Mouse (Mus musculus): Measurements from ENCODE around the gene Vti1b. TPM values are rescaled to one million over a fixed set of nuclear protein-coding genes. Genes with fewer than 3 reads are reported as not detected.

The Vti1b gene
- polyA plus RNA-seq, 1 experiment from 2014 or later, result 49.6 TPM

GRCm38 (mm10) chr12:79136949-79137348 is 35.5 kb downstream of the Vti1b start:
- H3K36me3 ChIP-seq, result no peaks in the 10 kb centered on the region
- no peaks in the 10 kb centered on the region for H3K4me1 ChIP-seq (replicated peaks)
- H3K9me3 ChIP-seq (replicated peaks), result no peaks in the 10 kb centered on the region
- ATAC-seq (ENCODE audit: low read depth) (no peak), DNase-seq (no peak)
- no peak overlapping the region for H3K9ac ChIP-seq
- 60% methylated on average over 7 of the region's 7 CpGs for WGBS (ENCODE audit: insufficient replicate concordance)
- no peak overlapping the region for H3K4me2 ChIP-seq
- H3K27ac ChIP-seq, result no peak overlapping the region
- H3K27me3 ChIP-seq, result peaks cover 29% of the 10 kb centered on the region
- no peak overlapping the region for H3K4me3 ChIP-seq (replicated peaks)

- H3K4me2 ChIP-seq, result no peak overlapping the region
- 39% methylated on average over 4 of the region's 4 CpGs for WGBS (ENCODE audit: insufficient replicate concordance)
- no peaks in the 10 kb centered on the region for H3K36me3 ChIP-seq
- no peak overlapping the region for H3K27ac ChIP-seq
- H3K27me3 ChIP-seq, result peaks cover 48% of the 10 kb centered on the region
- peaks cover 12% of the 10 kb centered on the region for H3K4me1 ChIP-seq (replicated peaks)
- H3K9me3 ChIP-seq (replicated peaks), result no peaks in the 10 kb centered on the region
- H3K4me3 ChIP-seq (replicated peaks), result no peak overlapping the region
- no peak for ATAC-seq (ENCODE audit: low read depth)
- H3K9ac ChIP-seq, result no peak overlapping the region
- DNase-seq, result no peak
Observed at GRCm38 (mm10) chr12:79135105-79135504, 37.4 kb downstream of the Vti1b start.

DNA sequence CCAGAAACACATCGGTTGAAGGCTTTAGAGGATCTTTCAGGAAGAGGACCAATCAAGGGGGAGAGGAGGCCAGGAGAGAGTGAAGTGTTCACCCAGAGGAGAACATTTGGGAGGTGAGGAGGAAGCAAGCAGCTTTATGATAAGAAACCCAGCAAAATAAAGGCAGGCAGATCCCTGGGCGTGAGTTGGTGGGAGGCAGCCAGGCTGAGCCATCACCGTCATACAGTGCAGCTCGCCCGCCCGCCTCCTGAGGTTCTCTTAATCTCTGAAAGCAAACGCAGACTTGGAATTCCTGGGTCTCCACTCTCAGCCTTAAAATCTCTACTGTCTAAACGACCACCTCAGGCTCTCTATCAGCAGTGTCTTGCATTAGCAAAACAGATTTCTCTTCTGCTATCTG is 37.8 kb downstream of the Vti1b start:
- Histone ChIP-seq H3K4me2 (no peak overlapping the region), H3K4me1 (replicated peaks) (peaks cover 12% of the 10 kb centered on the region), H3K9ac (no peak overlapping the region), H3K27me3 (peaks cover 52% of the 10 kb centered on the region), H3K36me3 (no peaks in the 10 kb centered on the region), H3K27ac (no peak overlapping the region), H3K4me3 (replicated peaks) (no peak overlapping the region), H3K9me3 (replicated peaks) (no peaks in the 10 kb centered on the region)
- ATAC-seq (ENCODE audit: low read depth) (no peak), DNase-seq (no peak)
- WGBS (ENCODE audit: insufficient replicate concordance), result 20% methylated on average over 8 of the region's 8 CpGs

- Histone ChIP-seq H3K36me3 (no peaks in the 10 kb centered on the region), H3K9ac (no peak overlapping the region), H3K27me3 (peaks cover 56% of the 10 kb centered on the region), H3K4me2 (no peak overlapping the region), H3K4me1 (replicated peaks) (peaks cover 12% of the 10 kb centered on the region), H3K4me3 (replicated peaks) (no peak overlapping the region), H3K9me3 (replicated peaks) (no peaks in the 10 kb centered on the region), H3K27ac (no peak overlapping the region)
- ATAC-seq (ENCODE audit: low read depth) (no peak), DNase-seq (no peak)
- WGBS (ENCODE audit: insufficient replicate concordance), result 19% methylated on average over 5 of the region's 5 CpGs
Observed at GRCm38 (mm10) chr12:79131706-79132460, 40.6 kb downstream of the Vti1b start.

DNA sequence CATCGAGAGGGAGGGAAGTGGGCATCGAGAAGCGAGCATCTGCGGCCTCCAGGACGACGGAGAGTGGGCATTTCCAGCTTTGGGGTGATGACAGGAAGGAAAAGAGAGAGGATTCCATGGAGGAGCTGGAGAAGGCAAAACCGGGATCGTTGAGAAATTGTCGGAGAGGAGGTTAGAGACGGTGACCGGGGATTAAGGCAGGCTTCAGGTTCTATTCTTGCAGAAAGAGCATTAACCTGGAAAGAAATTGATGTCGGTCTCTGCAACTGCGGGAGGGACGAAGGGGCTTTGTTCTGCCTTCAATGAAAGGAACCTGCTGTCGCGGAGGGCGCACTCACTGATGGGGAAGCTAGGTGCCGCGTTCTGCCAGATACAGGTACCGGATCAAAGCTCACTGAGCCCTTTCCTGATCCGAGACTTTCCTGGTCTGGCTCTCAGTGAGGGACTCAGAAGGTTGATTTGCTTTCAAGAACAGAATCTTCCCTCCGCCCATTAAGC is 41.2 kb downstream of the Vti1b start:
- ATAC-seq (ENCODE audit: low read depth) (no peak), DNase-seq (no peak)
- H3K27ac ChIP-seq, result no peak overlapping the region
- peak overlapping the region; percentile 60 for H3K4me2 ChIP-seq
- H3K9me3 ChIP-seq (replicated peaks), result no peaks in the 10 kb centered on the region
- peaks cover 56% of the 10 kb centered on the region for H3K27me3 ChIP-seq
- H3K9ac ChIP-seq, result no peak overlapping the region
- WGBS (ENCODE audit: insufficient replicate concordance), result 2% methylated on average over 22 of the region's 22 CpGs
- peaks cover 12% of the 10 kb centered on the region for H3K4me1 ChIP-seq (replicated peaks)
- peak overlapping the region; percentile 43 for H3K4me3 ChIP-seq (replicated peaks)
- H3K36me3 ChIP-seq, result no peaks in the 10 kb centered on the region

DNA sequence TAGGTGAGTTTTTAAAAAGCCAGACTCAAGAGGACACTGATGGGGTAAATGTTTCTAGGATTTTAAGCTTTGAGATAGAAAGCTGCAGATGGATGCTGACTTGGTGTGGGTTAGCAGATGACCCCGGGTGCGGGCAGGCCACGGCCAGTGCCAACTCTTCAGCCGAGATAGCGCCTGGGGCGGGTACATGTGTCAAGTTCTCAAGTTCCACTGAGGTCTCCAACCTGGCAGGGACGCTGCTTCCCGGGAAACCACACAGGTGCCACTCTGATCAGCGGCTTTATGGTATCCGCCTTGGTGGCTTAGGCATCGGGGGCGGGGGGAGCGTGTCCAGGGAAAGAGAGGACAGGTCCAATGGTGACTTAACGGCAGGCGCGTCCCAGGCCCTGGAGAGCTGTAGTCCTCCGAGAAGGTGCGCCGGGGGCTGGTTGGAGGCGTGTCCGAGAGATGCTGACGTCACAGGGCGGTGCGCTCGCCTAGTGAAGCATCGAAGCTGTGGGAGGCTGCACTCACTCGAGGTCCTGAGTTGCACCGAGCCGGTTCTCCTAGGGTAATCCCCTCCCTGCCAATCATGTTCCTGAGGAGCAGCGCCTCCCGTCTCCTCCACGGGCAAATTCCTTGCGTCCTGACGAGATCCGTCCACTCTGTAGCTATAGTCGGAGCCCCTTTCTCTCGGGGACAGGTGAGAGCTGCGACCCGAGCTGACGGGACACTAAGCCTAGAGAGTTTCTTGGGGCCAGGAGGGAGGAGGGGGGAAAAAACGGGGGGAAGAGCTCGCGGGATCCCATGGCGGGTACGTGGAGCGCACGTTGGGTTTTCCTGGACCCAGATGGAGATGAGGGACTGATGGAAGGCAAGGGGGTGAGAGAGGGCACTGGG is 41.9 kb downstream of the Vti1b start, which contains the start of gene Arg2:
Gene Arg2 (plus strand): TSS at position 479 of the 879 bp plus-strand sequence.
- Histone ChIP-seq H3K4me2 (peak within 1 kb of the TSS; percentile 60), H3K9ac (no peak within 1 kb of the TSS), H3K27me3 (peaks cover 56% of the 10 kb centered on the region), H3K36me3 (no peaks in the 10 kb centered on the region), H3K9me3 (replicated peaks) (no peaks in the 10 kb centered on the region), H3K4me1 (replicated peaks) (peaks cover 12% of the 10 kb centered on the region), H3K4me3 (replicated peaks) (peak within 1 kb of the TSS; percentile 43), H3K27ac (no peak within 1 kb of the TSS)
- WGBS (ENCODE audit: insufficient replicate concordance), result under 1% methylated on average over 47 of the region's 47 CpGs
- DNase-seq (peak; percentile 48), ATAC-seq (ENCODE audit: low read depth) (peak; percentile 70)

DNA sequence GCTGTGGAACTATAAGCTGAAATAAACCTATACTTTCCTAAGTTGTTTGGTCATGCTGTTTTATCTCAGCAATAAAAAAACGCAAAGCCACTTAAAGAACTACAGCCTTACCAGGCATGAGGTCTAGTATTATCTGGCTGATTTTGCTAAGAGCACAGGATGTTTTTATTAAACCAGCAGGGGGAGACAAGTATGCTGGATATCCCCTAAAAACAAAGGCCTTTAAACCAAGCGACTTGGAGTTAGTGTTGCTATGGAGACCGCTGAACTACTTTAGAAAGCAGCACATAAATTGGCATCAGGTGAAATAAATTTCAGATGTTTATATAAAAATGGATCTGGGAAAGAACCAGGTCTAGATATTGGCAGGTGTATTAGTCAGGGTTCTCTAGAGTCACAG is 49.6 kb downstream of the Vti1b start:
- 29% methylated on average over 3 of the region's 3 CpGs for WGBS (ENCODE audit: insufficient replicate concordance)
- Histone ChIP-seq H3K9me3 (replicated peaks) (no peaks in the 10 kb centered on the region), H3K9ac (no peak overlapping the region), H3K36me3 (no peaks in the 10 kb centered on the region), H3K27me3 (no peaks in the 10 kb centered on the region), H3K4me1 (replicated peaks) (no peaks in the 10 kb centered on the region), H3K27ac (no peak overlapping the region), H3K4me3 (replicated peaks) (no peak overlapping the region), H3K4me2 (no peak overlapping the region)
- ATAC-seq (ENCODE audit: low read depth) (no peak), DNase-seq (no peak)

DNA sequence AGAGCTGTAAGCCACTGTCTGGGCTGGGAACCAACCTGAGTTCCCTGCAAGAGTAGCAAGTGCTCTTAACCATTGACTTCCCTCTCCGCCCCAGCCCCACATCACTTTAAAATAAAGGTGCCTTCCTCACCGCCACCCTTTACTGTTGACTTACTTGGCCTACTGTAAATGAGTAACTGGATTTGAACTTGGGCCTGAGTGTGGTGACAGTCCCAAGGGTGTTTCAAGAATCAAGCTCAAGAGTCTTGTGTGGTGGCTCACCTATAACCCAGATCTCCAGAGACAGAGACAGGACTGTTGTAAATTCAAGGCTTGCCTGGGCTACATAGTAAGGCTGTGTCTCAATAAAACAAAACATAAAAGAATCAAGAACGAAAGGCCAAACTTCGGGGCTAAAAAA is 53.5 kb downstream of the Vti1b start:
- Histone ChIP-seq H3K36me3 (no peaks in the 10 kb centered on the region), H3K9me3 (replicated peaks) (no peaks in the 10 kb centered on the region), H3K4me2 (no peak overlapping the region), H3K4me1 (replicated peaks) (no peaks in the 10 kb centered on the region), H3K27me3 (no peaks in the 10 kb centered on the region), H3K27ac (no peak overlapping the region), H3K9ac (no peak overlapping the region), H3K4me3 (replicated peaks) (no peak overlapping the region)
- no peak for ATAC-seq (ENCODE audit: low read depth)
- no peak for DNase-seq
- 64% methylated on average over 4 of the region's 4 CpGs for WGBS (ENCODE audit: insufficient replicate concordance)

Other genes starting within 250 kb of the Vti1b start
- gene Tmem229b, start 165.0 kb downstream of the Vti1b start, polyA plus RNA-seq (2015; fragmentation: Nextera tagmentation; extraction: Ambion mirVana), result 2.5 and 3.5 TPM in 2 replicates
- 0.13 and 0.31 TPM in 2 replicates for gene Plekhh1, start 143.5 kb downstream of the Vti1b start, polyA plus RNA-seq (2015; fragmentation: Nextera tagmentation; extraction: Ambion mirVana)
- gene Pigh, start 83.0 kb downstream of the Vti1b start, polyA plus RNA-seq (2015; fragmentation: Nextera tagmentation; extraction: Ambion mirVana), result 6.6 and 7.2 TPM in 2 replicates
- gene Arg2, start 41.9 kb downstream of the Vti1b start, polyA plus RNA-seq (2015; fragmentation: Nextera tagmentation; extraction: Ambion mirVana), result 0.14 TPM in 1 of 2 replicates, not detected in the other
- gene Rdh11, start 19.6 kb upstream of the Vti1b start, polyA plus RNA-seq (2015; fragmentation: Nextera tagmentation; extraction: Ambion mirVana), result 16.6 and 20.8 TPM in 2 replicates
- gene Rdh12, start 36.2 kb upstream of the Vti1b start, polyA plus RNA-seq (2015; fragmentation: Nextera tagmentation; extraction: Ambion mirVana), result 0.28 and 0.49 TPM in 2 replicates
- 6.3 and 6.6 TPM in 2 replicates for gene Zfyve26, start 123.6 kb upstream of the Vti1b start, polyA plus RNA-seq (2015; fragmentation: Nextera tagmentation; extraction: Ambion mirVana)
- gene Rad51b, start 124.6 kb upstream of the Vti1b start, polyA plus RNA-seq (2015; fragmentation: Nextera tagmentation; extraction: Ambion mirVana), result 5.2 and 5.5 TPM in 2 replicates

Measured in liver, embryonic 13.5 days (tissue).